Mouse (Mus musculus): ENCODE results near the gene Prpsap2.

- no peak for TF ChIP-seq TAL1 (IDR thresholded peaks at IDR 0.05; ENCODE audit: low read length)
- TF ChIP-seq GATA1 (IDR thresholded peaks at IDR 0.05; ENCODE audit: low read length), result no peak
These were observed 16.1 kb downstream of the Prpsap2 start for GRCm38 (mm10) chr11:61745781-61746180.

Measured in erythroblast, embryonic 14.5 days (primary cell).